Mouse (Mus musculus) heart, adult 18-20 months (tissue): ENCODE measurements around the gene Smarca5. TPM values are rescaled to one million over a fixed set of nuclear protein-coding genes. Genes with fewer than 3 reads are reported as not detected.

Source experiments
- DNase-seq, 2 experiments: peaks; one replicate each; pipeline ENCODE4 v3.0.0; 2021 to 2022; ENCODE audit warnings: mixed read lengths in 1 of 2
- total RNA-seq, 2 experiments: library from RNA; stranded (reverse); gene quantifications; 2 replicates each; pipeline ENCODE4 v1.2.3; 2021

Smarca5 gene
- total RNA-seq, 2 experiments from 2014 or later: 37.1 to 38.0 TPM

DNA sequence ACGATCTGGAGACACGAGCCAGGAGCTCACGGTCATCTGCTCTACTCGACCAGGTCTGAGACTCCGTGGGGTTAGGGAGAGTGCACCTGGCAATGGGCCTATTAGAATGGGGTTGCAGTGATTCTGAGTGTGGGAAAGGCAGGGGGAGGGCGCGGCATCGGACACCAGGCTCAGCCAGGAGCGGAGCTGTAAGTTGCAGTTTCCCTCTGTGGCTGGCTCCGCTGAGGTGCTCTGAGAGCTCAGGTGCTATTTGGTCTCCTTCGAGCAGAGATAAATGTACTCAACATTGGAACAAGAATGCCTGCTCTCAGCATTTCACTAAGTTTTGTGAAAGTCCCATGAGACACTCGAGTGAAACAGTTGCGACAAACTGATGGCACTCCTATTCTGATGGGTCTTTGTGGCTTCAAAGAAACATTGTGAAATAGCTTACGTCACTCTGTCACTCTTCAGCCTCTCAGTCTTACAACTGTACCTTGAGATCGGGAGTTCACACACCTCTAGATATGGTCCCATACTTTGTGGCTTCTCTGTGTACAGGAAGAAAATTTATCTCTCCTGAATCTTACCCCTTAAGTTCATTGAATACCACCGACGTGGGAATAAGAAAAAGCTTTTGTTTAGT lies 69.9 kb downstream of the Smarca5 start:
- DNase-seq: no peak

DNA sequence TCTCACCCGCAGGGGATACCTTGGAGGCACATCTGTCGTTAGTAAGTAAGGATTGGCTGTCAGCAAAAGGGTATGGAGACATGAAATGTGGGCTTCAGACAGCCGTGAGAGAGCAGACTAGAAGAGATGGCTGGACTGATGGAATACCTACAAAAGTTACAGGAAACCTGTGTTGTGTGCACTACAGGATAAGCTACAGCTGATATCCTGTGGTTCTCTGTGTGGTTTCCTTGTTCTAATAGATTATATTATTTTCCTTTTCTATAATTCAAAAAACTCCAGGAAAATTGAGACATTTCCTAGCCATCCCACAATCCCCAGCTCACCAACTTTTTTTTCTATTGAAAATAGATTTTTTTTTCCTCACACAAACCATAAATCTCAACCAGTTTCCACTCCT lies 75.8 kb downstream of the Smarca5 start:
- DNase-seq: no peak

DNA sequence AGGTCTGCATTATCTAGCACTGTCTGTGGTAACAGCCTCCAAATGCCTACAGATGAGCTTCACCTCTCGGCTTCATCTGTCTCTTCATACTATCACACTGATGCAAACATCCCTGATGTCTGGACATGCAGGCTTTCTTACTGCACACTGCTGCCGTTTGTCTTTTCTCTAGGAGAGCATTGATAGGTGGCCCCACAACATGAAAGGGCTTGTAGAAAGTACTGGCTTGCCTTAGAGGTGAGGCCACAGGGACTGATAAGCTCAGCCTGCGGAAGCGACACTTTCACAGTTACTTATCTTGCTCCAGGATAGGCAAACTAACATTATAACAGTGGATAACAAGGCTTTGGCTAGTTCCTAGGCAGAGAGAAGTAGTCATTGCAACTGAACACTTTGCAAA lies 78.2 kb downstream of the Smarca5 start:
- no peak for DNase-seq

DNA sequence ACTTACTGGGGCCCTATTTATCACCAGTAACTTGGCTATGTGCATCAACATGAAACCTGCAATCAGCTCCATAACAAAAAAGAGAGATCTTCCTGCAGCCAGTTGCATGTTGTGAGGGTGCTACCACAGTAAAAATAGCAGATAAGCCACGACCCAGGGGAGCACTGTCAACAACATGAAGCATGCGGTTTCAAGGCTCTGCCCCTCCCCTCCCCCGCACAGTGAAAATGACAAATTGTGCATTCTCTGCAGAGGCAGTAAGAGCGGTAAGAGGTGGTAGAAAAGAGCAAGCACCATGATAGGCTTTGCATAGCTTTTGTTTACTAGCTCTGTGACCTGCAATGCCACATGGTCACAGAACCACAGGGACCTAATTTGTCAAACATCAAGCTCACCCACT lies 81.7 kb downstream of the Smarca5 start:
- DNase-seq: no peak

Other genes with a start within 250 kb of the Smarca5 start
- gene Gypa, start 245.7 kb downstream of the Smarca5 start, total RNA-seq: under 1 TPM; 0.15 to 0.44 TPM
- under 1 TPM in 1 of 2 experiments, not detected in 1; 0.07 TPM for gene Frem3, start 128.4 kb downstream of the Smarca5 start, total RNA-seq
- 10 to 100 TPM; 30.2 to 35.5 TPM for gene Gab1, start 141.0 kb upstream of the Smarca5 start, total RNA-seq